Mouse (Mus musculus): ENCODE measurements around the gene Hist2h3c2.
"Not testable (repeated sequence)": the region's sequence is repeated elsewhere in the genome, so short reads cannot be mapped to it uniquely, and the experiment has no call there.

The Hist2h3c2 gene

DNA sequence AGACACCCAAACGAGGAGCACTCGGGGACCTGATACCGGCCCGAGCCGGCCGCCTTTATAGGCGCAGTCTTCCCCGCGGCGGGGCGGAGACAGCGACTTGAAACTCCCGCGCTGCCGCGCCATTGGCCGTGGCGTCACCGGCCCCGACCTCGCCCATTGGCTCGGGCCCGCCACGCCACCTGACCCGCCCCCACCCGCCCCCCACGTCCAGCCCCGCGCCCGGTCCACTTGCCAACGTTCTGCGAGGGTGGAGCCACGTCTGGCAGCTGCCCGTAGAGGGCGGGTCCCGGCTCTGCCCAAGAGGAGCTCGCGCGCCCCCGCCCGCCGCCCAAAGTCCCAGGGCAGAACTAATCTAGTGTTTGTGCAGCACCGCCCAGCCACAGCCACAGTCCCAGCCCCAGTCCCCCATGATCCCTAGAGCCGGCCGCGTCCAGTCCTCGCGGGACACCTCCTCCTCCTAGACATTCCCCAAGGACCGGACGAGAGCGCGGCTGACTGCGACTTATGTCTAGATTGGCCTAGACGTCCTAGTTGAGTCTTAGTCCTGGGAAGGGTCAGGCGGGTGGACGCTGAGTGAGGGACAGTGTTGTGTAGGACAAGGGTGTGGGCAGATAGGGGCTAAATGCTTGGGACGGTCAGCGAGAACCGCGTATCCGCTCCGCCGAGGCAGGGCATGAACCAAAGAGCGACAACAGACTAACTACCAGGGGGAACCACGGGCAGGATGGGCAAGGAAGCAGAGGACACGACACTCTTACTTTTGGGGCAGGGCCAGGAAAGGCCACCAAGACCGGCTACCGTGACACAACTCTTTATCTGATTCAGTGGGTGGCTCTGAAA, at the start of gene Hist2h3c2:
Hist2h3c2 (minus strand) TSS at position 174 of the 840 bp plus-strand sequence.
- not testable (repeated sequence) for DNase-seq (ENCODE audit: low spot score)

DNA sequence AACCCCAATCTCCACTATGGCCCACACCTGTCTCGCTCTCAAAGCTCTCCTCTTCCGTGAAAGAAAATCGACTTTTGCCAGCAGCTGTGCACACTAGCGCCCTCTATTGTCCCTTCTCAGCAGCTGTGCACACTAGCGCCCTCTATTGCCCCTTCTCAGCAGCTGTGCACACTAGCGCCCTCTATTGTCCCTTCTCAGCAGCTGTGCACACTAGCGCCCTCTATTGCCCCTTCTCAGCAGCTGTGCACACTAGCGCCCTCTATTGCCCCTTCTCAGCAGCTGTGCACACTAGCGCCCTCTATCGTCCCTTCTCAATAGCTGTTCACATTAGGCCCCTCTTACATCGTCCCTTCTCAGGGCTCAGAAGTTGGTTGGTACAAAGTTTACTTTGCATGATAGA, 48.4 kb upstream of the Hist2h3c2 start:
- not testable (repeated sequence) for DNase-seq (ENCODE audit: low spot score)

DNA sequence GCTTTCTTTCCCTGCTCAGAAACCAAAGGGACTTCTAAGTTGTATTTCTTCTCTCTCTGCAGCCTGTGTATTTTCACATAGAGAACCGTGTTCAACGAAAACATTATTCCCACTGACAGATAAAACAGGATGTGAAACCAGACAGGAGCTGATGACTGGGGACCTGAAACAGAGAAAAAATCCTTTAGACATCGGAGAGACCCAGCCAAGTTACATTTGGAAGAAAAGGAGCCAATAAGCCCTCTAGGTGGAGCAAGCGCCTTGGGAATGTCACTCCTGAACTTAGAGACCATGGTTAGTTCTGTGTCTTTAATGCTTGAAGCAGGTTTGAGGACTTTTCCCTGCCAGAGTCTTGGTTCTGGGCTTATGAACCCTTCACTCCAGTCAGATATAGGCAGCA, 45.5 kb upstream of the Hist2h3c2 start:
- DNase-seq (ENCODE audit: low spot score), result peak; percentile 61

DNA sequence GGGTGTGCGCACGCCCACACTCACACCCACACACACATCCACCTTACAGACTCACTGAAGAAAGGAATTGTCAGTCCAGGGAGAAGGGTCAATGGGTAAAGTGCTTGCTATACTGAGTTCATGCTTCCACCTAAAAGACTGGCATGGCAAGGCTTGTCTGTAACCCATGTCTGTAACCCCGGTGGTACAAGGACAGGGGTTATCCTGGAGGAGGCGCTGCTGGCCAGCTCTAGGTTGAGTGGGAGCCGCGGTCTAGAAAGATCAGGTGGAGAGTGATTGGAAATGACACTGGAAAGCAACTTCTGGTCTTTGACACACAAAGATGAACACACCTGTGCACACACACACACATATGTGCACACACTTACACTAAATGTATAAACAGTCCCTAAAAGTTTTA, 41.7 kb upstream of the Hist2h3c2 start:
- no peak for DNase-seq (ENCODE audit: low spot score)

DNA sequence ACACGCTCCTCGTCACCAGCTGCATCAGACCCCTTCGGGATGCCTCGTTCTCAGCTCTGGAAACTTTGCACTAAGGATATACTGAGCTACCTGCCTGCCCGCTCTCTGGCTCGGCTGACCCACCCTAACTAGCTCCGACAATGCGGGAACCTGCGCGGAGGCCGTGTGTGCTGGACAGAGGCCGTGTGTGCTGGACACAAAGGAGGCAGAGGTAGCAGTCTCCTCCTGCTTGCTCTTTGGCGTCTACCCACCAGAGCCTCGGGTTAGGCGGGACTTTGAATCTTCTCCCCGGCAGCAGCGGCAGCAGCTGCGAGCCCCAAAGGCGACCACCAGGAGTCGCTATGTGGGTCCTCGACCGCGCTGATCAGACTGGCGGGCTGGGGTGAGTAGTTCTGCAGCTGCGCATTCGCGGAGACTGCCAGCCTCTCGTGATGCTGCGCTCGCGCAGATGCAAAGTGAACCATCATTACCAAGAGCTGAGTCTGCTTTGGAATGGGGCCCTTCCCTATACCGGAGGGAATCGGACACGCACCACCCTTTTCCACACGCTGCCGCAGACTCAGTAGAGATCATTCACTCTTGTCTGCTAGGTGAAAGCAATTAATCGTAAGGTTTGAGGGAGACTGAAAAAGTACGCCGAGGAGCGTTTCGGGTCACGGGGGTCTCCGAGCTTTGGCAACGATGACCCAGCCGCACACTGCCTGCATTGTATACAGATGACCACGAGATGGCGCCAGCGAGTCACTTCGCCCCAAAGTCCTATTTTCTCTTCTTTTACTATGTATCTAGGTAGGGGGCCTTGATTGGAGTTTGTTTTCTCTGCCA, 39.1 kb upstream of the Hist2h3c2 start:
- peak; percentile 71 for DNase-seq (ENCODE audit: low spot score)

DNA sequence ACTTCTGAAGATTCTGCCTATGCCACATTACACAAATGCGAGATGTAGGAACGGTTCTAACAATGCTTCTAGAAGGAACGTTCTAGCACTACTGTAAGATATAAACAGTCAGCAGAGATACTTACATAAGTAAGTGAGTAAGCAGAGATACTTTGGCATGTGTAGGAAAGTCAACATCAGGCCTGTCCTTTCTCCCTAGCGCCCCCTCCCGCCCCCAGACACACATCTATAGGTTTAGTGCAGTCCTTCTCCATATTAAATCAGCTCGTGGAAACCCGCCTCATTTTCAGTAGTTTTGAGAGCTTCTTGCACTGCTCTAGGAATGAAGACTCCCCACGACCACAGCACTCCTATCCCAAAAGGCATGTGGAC, 38.5 kb upstream of the Hist2h3c2 start:
- DNase-seq (ENCODE audit: low spot score), result no peak

DNA sequence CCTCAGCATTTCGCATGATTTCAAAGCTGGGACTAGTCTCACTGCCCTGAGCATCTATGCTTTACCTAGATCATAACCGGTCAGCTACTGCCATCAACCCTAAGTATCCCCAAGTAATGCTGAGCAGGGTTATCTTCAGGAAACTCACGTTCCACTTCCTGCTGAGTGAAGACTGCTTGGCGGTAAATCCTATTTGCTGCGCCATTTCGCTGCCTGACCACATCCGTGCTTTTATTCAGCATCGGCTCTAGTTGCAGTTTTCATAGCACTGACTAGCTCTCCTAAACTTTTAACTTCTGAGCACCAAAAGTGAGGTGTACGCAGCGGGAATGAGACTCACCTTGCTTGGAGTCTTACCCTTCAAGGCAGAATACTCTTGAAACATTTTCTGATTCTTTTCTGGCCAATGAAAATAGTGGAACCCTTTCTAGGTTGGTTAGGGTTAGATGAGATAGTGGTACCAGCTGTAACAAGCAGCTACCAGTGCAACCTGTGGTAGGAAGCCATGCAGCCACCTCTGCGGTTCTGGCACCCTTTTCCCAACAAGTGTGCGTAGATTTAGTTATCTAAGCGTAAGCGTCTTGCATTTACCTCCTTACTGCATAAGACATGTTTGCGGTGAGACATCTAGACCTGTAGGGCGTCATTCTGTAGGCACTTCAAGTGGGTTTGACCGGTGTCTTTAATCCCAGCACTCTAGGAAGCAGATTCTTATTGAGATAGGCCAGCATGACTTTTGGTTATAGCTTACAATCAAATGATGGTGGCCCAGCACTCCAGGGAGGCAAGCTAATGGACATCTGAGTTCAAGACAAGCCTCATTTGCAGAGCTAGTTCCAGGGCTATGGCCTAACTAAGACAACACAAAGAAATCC, 34.9 kb upstream of the Hist2h3c2 start:
- no peak for DNase-seq (ENCODE audit: low spot score)

DNA sequence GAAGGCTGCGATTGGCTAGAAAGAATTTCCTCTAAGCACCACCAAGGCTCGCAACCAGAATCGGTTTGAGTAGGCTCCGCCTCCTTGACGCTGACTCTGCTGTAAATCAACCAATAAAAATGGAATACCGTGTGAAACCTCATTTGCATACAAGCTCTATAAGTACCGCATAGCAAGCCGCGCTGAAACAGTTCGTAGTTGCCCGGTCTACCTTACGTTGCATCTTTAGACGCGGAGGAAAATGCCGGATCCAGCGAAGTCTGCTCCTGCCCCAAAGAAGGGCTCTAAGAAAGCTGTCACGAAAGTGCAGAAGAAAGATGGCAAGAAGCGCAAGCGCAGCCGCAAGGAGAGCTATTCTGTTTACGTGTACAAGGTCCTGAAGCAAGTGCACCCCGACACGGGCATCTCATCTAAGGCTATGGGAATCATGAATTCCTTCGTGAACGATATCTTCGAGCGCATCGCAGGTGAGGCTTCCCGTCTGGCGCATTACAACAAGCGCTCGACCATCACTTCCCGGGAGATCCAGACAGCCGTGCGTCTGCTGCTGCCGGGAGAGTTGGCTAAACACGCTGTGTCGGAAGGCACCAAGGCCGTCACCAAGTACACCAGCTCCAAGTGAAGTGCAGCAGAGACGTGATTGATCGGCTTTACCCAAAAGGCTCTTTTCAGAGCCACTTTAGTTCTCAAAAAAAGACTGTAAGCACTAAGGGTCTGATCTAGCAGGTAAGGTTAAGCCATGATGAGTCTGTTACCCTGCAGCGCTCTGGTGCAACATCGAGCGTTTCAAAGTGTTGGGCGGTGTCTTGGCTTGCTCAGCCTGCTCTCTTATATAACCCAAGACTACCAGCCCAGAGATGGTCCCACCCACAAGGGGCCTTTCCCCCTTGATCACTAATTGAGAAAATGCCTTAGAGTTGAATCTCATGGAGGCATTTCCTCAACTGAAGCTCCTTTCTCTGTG, 30.9 kb upstream of the Hist2h3c2 start, which contains the start of gene Hist2h2bb:
Hist2h2bb (plus strand) TSS at position 242 of the 964 bp plus-strand sequence.
- DNase-seq (ENCODE audit: low spot score), result peak; percentile 96

DNA sequence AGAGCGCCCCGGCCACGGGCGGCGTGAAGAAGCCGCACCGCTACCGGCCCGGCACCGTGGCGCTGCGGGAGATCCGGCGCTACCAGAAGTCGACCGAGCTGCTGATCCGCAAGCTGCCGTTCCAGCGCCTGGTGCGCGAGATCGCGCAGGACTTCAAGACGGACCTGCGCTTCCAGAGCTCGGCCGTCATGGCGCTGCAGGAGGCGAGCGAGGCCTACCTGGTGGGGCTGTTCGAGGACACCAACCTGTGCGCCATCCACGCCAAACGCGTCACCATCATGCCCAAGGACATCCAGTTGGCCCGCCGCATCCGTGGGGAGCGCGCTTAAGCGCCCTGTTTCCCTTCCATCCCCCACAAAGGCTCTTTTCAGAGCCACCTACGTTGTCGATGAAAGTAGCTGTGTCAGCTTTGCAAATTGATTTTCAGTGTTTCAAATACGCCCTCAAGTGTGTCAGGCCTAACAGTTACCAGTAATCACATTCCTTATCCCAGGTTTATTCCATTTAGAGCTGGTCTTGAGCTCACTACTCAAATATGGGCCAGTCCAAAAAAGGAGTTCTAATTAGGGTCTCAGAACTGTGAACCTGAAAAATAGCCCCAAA, 29.9 kb upstream of the Hist2h3c2 start:
- not testable (repeated sequence) for DNase-seq (ENCODE audit: low spot score)

DNA sequence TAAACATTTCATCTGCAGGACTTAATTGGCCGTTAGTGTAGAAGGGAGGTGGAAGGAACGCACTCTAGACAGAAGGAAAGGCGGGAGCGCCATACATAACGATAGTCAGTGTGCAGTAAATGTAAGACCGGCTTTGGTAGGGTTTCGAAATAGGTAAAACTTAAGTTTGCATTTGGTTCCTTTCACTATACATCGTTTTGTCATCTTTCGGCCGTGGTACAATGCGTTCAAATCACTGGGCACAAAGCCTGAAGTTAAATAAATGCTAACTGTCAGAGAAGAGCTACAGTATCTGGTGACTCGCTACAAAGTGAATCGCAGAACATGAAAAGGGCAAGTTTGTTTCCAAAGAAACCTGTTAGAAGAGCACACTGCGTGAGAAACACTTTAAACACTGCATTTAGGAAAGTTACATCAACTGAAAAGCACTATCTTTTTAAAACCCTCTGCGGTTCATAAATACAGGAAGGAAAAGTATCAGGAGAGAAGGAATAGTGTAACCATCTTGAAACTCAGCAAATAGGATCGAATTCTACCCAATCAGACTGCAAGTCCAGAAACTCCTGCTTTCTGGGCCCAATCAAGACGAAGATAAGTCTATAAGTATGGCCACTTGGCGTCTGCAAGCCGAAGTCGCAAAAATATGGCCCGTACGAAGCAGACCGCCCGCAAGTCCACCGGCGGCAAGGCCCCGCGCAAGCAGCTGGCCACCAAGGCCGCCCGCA, 29.3 kb upstream of the Hist2h3c2 start, which contains the start of gene Hist2h3b:
Hist2h3b (plus strand) TSS at position 604 of the 725 bp plus-strand sequence.
- DNase-seq (ENCODE audit: low spot score), result peak; percentile 78

DNA sequence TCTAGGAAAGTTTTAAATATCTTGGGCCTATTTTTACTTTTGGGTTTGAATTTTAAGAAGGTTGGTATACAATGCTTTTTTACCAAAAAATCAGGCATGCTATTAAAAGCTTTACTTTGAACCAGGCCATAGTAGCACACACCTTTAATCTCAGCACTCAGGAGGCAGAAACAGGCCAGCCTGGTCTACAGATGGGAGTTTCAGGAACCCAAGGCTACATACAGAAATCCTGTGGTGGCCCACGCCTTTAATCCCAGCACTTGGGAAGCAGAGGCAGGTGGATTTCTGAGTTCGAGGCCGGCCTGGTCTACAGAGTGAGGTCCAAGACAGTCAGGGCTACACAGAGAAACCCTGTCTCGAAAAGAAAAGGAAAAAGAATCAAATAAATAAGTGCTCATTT, 28.6 kb upstream of the Hist2h3c2 start:
- DNase-seq (ENCODE audit: low spot score), result no peak

DNA sequence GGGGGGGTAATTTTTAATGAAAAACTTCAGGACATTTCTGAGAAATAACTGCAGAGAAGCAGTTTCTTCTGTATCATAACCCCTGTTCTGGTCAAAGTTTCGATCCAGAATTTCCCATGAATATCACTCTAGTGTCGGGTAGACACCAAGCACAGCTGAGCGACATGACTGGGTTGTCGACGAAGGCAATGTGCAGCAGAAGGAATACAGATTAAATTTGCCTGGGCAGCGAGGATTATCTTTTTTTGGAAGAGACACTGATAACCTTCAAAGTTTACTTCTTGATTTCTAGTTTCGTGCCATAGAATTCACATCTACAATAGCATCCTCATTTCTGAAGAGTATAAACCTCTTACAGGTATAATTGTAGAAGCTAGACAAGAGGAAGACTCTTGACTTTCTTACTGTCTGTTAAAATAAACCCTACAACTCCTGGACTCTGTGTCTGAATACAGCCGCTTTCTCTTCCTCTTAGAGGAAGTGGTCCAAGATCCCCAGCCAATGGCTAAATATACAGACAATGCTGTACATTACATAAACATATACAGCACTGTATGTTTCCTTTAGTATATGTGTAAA, 27.3 kb upstream of the Hist2h3c2 start:
- no peak for DNase-seq (ENCODE audit: low spot score)

DNA sequence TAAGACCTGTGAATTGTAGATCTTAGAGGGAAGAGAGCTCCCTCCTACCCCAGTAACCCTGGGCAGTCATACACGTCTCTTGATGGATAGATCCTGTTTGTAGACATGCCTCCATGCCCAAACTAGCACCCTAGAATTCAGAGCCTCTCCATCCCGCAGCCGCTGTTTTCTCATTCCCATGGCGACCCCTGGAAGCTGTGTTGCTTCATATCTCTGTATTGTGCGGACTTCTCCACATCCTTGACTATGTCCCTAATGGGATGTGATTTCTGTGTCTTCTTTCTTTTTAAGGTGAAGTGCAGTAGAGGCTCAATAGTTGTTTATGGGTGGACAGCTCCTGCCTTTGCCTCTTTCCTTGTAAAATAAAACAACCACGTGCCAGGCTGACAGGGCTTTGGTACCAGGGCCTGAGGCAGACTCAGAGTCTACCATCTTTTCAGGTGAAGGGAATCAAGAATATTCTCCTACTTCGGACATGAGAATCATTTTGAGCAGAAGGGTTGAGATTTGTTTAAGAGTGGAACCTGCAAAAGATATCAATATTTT, 25.6 kb upstream of the Hist2h3c2 start:
- DNase-seq (ENCODE audit: low spot score), result no peak

DNA sequence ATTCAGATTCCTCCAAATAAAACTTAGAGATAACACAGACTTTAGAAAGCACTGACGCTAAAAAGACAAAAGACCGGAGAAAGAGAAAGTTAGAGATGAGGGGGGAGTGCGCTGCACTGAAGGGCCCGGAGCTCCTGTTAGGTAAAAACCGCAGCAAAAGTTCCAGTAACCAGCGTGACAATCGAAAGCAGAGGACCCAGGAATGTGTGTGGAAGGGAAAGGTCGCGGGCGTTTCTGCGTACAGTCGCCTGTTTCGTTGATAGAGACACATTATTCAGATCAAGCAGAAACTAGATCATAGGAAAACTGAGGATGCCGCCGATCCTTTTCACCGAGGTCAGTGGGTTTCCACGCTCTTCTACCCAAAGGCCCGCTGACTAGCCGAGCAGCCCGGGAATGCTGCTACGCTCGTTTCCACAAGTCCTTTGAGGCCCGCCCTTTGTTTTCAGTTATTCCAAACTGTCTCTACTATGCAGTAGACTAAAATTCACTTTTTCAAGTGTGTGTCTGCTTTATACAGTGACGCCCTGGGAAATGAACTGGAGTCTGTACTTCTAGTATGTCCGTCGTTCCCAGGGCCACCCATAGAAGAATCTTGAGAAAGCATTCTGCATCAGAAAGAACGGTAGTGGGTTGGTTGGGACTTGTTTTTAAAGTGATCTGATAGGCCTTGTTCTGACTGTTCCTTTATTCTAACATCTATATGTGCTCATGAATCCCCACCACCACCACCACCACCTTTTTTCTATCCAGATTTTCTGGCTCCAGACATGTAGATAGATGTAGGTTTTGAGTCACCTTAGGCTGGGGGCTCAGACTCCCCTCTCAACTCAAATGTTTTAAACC, 24.9 kb upstream of the Hist2h3c2 start:
- DNase-seq (ENCODE audit: low spot score), result no peak

DNA sequence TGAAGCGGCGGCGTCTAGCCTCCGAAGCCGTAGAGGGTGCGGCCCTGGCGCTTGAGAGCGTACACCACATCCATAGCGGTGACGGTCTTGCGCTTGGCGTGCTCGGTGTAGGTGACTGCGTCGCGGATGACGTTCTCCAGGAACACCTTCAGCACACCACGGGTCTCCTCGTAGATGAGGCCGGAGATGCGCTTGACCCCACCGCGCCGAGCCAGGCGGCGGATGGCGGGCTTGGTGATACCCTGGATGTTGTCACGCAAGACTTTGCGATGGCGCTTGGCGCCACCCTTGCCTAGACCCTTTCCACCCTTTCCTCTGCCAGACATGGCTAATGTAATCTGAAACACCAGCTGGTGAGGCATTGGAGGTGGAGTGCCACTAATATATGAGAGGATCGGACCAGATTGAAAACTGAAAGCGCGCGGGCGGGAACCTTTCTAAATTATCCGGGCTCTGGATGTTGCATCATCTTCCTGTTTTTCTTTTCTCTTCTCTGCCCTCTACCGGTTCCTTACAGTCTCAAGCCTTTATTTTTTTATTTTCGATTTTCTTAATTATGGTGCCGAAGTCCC, 24.1 kb upstream of the Hist2h3c2 start, which contains the start of gene Hist2h4:
Hist2h4 (minus strand) TSS at position 333 of the 572 bp plus-strand sequence.
- peak; percentile 99 for DNase-seq (ENCODE audit: low spot score)

DNA sequence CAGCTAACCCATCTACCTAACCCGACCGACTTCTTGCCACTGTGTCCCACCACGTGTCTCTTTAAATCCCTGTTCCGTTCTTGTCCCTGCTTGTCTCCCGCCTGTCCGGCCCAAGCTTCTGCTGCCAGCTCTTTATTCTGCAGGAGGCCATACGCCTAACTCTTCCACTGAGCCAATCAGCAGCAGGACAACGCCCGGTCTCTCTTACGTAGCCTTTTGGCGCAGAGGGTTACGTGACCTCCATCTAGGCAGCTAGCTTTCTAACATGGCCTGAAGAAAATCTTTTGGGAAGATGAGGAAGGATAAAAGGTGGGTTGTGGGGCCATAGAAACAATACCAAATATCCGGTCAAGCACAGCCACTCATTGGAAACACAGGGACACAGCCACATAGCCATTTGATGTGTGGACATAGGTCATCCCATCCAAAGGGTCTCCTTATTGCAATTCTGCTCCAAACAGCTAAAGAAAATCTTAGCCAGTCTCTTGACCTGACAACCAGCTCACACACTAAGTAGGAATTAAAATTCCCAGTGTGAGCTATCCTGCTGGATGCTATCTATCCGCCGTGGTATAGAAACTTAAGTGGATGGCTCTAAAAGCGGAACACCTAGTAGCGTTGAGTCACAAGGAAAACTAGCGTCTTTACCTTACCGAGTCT, 23.4 kb upstream of the Hist2h3c2 start:
- peak; percentile 58 for DNase-seq (ENCODE audit: low spot score)

DNA sequence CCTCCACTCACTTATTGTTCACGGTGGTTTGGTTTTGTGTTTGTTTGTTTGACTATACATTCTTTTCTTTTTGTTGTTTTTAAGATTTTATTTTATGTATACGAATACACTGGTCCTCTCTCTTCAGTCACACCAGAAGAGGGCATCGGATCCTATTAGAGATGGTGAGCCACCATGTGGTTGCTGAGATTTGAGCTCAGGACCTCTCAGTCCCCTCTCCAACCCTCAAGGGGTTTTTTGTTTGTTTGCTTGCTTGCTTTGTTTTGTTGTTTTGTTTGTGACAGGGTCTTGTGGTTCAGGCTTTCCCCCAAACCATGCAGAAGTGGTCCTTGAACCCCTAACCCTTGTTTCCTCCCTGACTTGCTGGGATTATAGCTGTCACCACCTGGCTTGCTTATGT, 22.7 kb upstream of the Hist2h3c2 start:
- no peak for DNase-seq (ENCODE audit: low spot score)

All from layer of hippocampus, adult 9-10 months (tissue).